Mouse (Mus musculus): ENCODE results near the gene Hyal4. TPM values are rescaled to one million over a fixed set of nuclear protein-coding genes. Genes with fewer than 3 reads are reported as not detected.

Hyal4 gene
- polyA plus RNA-seq (2014; fragmentation: Nextera tagmentation; extraction: Ambion mirVana) = not detected in 2 replicates

- no peak for ATAC-seq (ENCODE audit: low read depth)
- Histone ChIP-seq H3K4me1 (ENCODE audit: control insufficient read depth, insufficient read depth, low read length) (no peaks in the 10 kb centered on the region), H3K9ac (replicated peaks; ENCODE audit: low read depth, low read length) (no peak within 1 kb of the TSS), H3K4me3 (ENCODE audit: low read depth, low read length) (no peak within 1 kb of the TSS), H3K9me3 (ENCODE audit: control insufficient read depth, low read length) (no peaks in the 10 kb centered on the region), H3K36me3 (ENCODE audit: control insufficient read depth, insufficient read depth, low read length) (no peaks in the 10 kb centered on the region), H3K27me3 (ENCODE audit: control insufficient read depth, insufficient read depth, low read length) (no peaks in the 10 kb centered on the region), H3K4me2 (ENCODE audit: low read depth, low read length) (no peak within 1 kb of the TSS), H3K27ac (ENCODE audit: low read depth, low read length) (no peak within 1 kb of the TSS)
- 83% methylated on average over 4 of the region's 4 CpGs for WGBS
These were observed at the start of gene Hyal4 for GRCm38 (mm10) chr6:24748029-24748428. Gene Hyal4, plus strand, starts transcription at chr6:24748329.

DNA sequence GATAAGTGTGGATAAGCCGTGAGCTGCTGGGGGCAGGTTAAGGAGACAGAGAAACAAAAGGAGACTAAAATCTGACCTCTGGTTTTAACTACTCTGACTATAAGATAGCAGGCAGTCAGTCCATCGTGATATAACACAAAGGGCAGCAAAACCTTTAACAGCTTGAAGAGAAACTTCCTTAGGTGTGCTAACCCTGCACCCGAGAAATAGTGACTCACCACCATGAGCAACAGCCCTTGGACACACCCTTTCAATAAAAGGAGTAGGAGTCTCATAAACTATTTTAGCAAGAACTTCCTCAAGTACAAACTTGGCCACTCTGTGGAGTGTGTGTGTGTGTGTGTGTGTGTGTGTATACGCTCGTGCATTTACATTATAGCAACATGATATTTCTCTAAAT lies 41.0 kb upstream of the Hyal4 start:
- ATAC-seq (ENCODE audit: low read depth) = no peak
- H3K36me3 ChIP-seq (ENCODE audit: control insufficient read depth, insufficient read depth, low read length) = no peaks in the 10 kb centered on the region
- H3K27me3 ChIP-seq (ENCODE audit: control insufficient read depth, insufficient read depth, low read length) = no peaks in the 10 kb centered on the region
- no peak overlapping the region for H3K4me2 ChIP-seq (ENCODE audit: low read depth, low read length)
- H3K27ac ChIP-seq (ENCODE audit: low read depth, low read length) = no peak overlapping the region
- no peaks in the 10 kb centered on the region for H3K9me3 ChIP-seq (ENCODE audit: control insufficient read depth, low read length)
- WGBS = 89% methylated on average over 5 of the region's 5 CpGs
- no peak overlapping the region for H3K9ac ChIP-seq (replicated peaks; ENCODE audit: low read depth, low read length)
- H3K4me3 ChIP-seq (ENCODE audit: low read depth, low read length) = no peak overlapping the region
- H3K4me1 ChIP-seq (ENCODE audit: control insufficient read depth, insufficient read depth, low read length) = no peaks in the 10 kb centered on the region

- ATAC-seq (ENCODE audit: low read depth) = no peak
- 78% methylated on average over 2 of the region's 2 CpGs for WGBS
- no peaks in the 10 kb centered on the region for H3K27me3 ChIP-seq (ENCODE audit: control insufficient read depth, insufficient read depth, low read length)
- H3K9ac ChIP-seq (replicated peaks; ENCODE audit: low read depth, low read length) = no peak overlapping the region
- no peak overlapping the region for H3K27ac ChIP-seq (ENCODE audit: low read depth, low read length)
- H3K36me3 ChIP-seq (ENCODE audit: control insufficient read depth, insufficient read depth, low read length) = no peaks in the 10 kb centered on the region
- no peaks in the 10 kb centered on the region for H3K4me1 ChIP-seq (ENCODE audit: control insufficient read depth, insufficient read depth, low read length)
- H3K9me3 ChIP-seq (ENCODE audit: control insufficient read depth, low read length) = no peaks in the 10 kb centered on the region
- no peak overlapping the region for H3K4me3 ChIP-seq (ENCODE audit: low read depth, low read length)
- no peak overlapping the region for H3K4me2 ChIP-seq (ENCODE audit: low read depth, low read length)
These were observed 40.6 kb upstream of the Hyal4 start for GRCm38 (mm10) chr6:24707499-24707898.

DNA sequence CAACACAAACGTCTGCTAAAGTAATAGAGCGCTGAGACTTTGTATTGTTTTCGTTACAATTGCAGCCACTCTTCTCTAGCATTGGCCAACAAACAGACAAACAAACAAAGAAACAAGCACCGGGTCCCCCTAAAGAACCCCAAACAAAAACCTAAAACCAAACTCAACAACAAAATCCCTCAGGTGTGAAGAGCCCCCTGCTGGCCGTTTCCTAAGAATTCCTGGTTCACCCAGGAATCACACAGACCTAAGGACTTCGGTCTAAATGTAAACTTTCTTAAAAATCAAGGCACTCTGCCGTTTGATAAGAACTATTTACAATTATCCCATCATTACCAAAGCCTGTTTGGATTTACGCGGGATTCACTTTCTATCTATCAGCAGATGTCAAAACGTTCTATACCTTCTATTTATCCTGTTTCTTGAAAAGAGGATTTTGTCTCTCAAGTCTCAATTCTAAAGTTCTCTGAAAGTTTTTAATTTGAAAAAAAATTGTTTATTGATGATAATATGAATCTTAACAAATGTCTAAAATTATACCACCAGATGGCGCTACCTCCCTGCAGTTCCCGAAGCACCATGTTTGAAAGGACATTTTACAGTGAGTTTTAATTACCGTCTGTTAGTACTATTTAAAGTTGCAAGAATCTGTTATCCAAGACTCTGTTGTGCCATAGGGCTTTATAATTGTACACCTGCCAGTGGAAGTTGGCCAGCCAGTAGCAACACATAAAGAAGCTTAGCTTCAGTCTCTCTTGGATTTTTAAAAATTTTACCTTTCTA lies 26.6 kb upstream of the Hyal4 start:
- no peak overlapping the region for H3K27ac ChIP-seq (ENCODE audit: low read depth, low read length)
- no peaks in the 10 kb centered on the region for H3K36me3 ChIP-seq (ENCODE audit: control insufficient read depth, insufficient read depth, low read length)
- WGBS = 32% methylated on average over 13 of the region's 13 CpGs
- H3K4me2 ChIP-seq (ENCODE audit: low read depth, low read length) = no peak overlapping the region
- no peak for ATAC-seq (ENCODE audit: low read depth)
- H3K4me3 ChIP-seq (ENCODE audit: low read depth, low read length) = no peak overlapping the region
- no peaks in the 10 kb centered on the region for H3K4me1 ChIP-seq (ENCODE audit: control insufficient read depth, insufficient read depth, low read length)
- no peaks in the 10 kb centered on the region for H3K9me3 ChIP-seq (ENCODE audit: control insufficient read depth, low read length)
- H3K9ac ChIP-seq (replicated peaks; ENCODE audit: low read depth, low read length) = no peak overlapping the region
- no peaks in the 10 kb centered on the region for H3K27me3 ChIP-seq (ENCODE audit: control insufficient read depth, insufficient read depth, low read length)

- no peaks in the 10 kb centered on the region for H3K4me1 ChIP-seq (ENCODE audit: control insufficient read depth, insufficient read depth, low read length)
These were observed 20.0 kb upstream of the Hyal4 start for GRCm38 (mm10) chr6:24728130-24728529.

DNA sequence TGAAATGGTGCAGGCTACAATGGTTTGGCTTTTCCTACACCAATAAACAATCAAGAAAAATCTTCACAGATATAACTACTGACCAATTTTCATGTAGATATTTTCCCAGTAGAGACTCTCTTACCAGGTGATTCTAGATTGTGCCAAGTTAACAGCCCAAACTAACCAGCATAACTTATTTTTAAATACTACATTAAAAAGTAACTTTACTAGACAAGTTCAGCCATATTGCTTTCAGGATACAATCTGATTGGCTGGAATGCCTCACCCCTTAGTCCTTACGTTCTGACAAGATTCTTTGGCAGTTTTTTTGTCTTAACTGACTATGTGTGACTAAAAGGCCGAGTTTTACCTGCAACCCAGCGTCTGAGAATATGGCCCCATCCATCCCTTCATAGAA lies 15.2 kb upstream of the Hyal4 start, which contains the start of gene Hyal6:
TSS of gene Hyal6 (plus strand) at position 301 of the 400 bp plus-strand sequence.
- no peak for ATAC-seq (ENCODE audit: low read depth)
- H3K4me1 ChIP-seq (ENCODE audit: control insufficient read depth, insufficient read depth, low read length) = no peaks in the 10 kb centered on the region
- H3K36me3 ChIP-seq (ENCODE audit: control insufficient read depth, insufficient read depth, low read length) = no peaks in the 10 kb centered on the region
- no peak within 1 kb of the TSS for H3K27ac ChIP-seq (ENCODE audit: low read depth, low read length)
- no peaks in the 10 kb centered on the region for H3K27me3 ChIP-seq (ENCODE audit: control insufficient read depth, insufficient read depth, low read length)
- H3K4me2 ChIP-seq (ENCODE audit: low read depth, low read length) = no peak within 1 kb of the TSS
- H3K9me3 ChIP-seq (ENCODE audit: control insufficient read depth, low read length) = no peaks in the 10 kb centered on the region
- no peak within 1 kb of the TSS for H3K9ac ChIP-seq (replicated peaks; ENCODE audit: low read depth, low read length)
- H3K4me3 ChIP-seq (ENCODE audit: low read depth, low read length) = no peak within 1 kb of the TSS
- WGBS = 87% methylated on average over 3 of the region's 3 CpGs

More at GRCm38 (mm10) chr6:24728130-24728529, 20.0 kb upstream of the Hyal4 start:
- no peaks in the 10 kb centered on the region for H3K27me3 ChIP-seq (ENCODE audit: control insufficient read depth, insufficient read depth, low read length)
- WGBS = 100% methylated on average over 1 of the region's 1 CpGs
- no peaks in the 10 kb centered on the region for H3K36me3 ChIP-seq (ENCODE audit: control insufficient read depth, insufficient read depth, low read length)
- no peak for ATAC-seq (ENCODE audit: low read depth)
- H3K27ac ChIP-seq (ENCODE audit: low read depth, low read length) = no peak overlapping the region
- H3K9me3 ChIP-seq (ENCODE audit: control insufficient read depth, low read length) = no peaks in the 10 kb centered on the region
- no peak overlapping the region for H3K4me3 ChIP-seq (ENCODE audit: low read depth, low read length)
- H3K4me2 ChIP-seq (ENCODE audit: low read depth, low read length) = no peak overlapping the region
- no peak overlapping the region for H3K9ac ChIP-seq (replicated peaks; ENCODE audit: low read depth, low read length)

GRCm38 (mm10) chr6:24734565-24734964 lies 13.6 kb upstream of the Hyal4 start:
- H3K4me1 ChIP-seq (ENCODE audit: control insufficient read depth, insufficient read depth, low read length) = no peaks in the 10 kb centered on the region
- 90% methylated on average over 6 of the region's 6 CpGs for WGBS
- H3K27ac ChIP-seq (ENCODE audit: low read depth, low read length) = no peak overlapping the region
- H3K27me3 ChIP-seq (ENCODE audit: control insufficient read depth, insufficient read depth, low read length) = no peaks in the 10 kb centered on the region
- ATAC-seq (ENCODE audit: low read depth) = no peak
- no peak overlapping the region for H3K4me2 ChIP-seq (ENCODE audit: low read depth, low read length)
- no peaks in the 10 kb centered on the region for H3K9me3 ChIP-seq (ENCODE audit: control insufficient read depth, low read length)
- H3K4me3 ChIP-seq (ENCODE audit: low read depth, low read length) = no peak overlapping the region
- no peak overlapping the region for H3K9ac ChIP-seq (replicated peaks; ENCODE audit: low read depth, low read length)
- no peaks in the 10 kb centered on the region for H3K36me3 ChIP-seq (ENCODE audit: control insufficient read depth, insufficient read depth, low read length)

- Histone ChIP-seq H3K27ac (ENCODE audit: low read depth, low read length) (no peak overlapping the region), H3K36me3 (ENCODE audit: control insufficient read depth, insufficient read depth, low read length) (no peaks in the 10 kb centered on the region), H3K27me3 (ENCODE audit: control insufficient read depth, insufficient read depth, low read length) (no peaks in the 10 kb centered on the region), H3K9ac (replicated peaks; ENCODE audit: low read depth, low read length) (no peak overlapping the region), H3K4me3 (ENCODE audit: low read depth, low read length) (no peak overlapping the region), H3K4me1 (ENCODE audit: control insufficient read depth, insufficient read depth, low read length) (no peaks in the 10 kb centered on the region), H3K4me2 (ENCODE audit: low read depth, low read length) (no peak overlapping the region), H3K9me3 (ENCODE audit: control insufficient read depth, low read length) (no peaks in the 10 kb centered on the region)
- 92% methylated on average over 3 of the region's 3 CpGs for WGBS
- ATAC-seq (ENCODE audit: low read depth) = no peak
These were observed 11.2 kb downstream of the Hyal4 start for GRCm38 (mm10) chr6:24759281-24759680.

DNA sequence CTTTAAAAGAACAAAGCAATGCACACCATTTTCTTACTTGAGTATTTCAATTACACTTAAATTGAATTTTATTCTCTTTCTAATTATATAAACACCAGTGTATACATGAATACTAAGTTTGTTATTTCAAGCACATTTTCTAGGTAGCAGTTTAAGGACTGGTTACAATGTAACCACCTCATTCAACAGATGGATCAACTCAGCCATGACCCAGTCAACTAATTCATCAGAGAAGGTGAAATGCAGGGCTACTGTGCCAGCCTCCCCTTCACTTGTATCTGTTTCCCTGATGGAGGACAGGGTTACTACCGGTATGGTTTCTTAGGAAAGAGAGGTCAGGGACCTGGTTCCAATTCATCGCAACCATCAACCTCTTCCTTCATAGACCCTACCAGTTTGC lies 18.1 kb downstream of the Hyal4 start:
- Histone ChIP-seq H3K4me2 (ENCODE audit: low read depth, low read length) (no peak overlapping the region), H3K27me3 (ENCODE audit: control insufficient read depth, insufficient read depth, low read length) (no peaks in the 10 kb centered on the region), H3K4me1 (ENCODE audit: control insufficient read depth, insufficient read depth, low read length) (no peaks in the 10 kb centered on the region), H3K4me3 (ENCODE audit: low read depth, low read length) (no peak overlapping the region), H3K27ac (ENCODE audit: low read depth, low read length) (no peak overlapping the region), H3K9me3 (ENCODE audit: control insufficient read depth, low read length) (no peaks in the 10 kb centered on the region), H3K36me3 (ENCODE audit: control insufficient read depth, insufficient read depth, low read length) (no peaks in the 10 kb centered on the region), H3K9ac (replicated peaks; ENCODE audit: low read depth, low read length) (no peak overlapping the region)
- WGBS = 88% methylated on average over 2 of the region's 2 CpGs
- ATAC-seq (ENCODE audit: low read depth) = no peak
